Mouse (Mus musculus) CD4-positive naive resting alpha-beta T cell, adult 76 days (primary cell): Measurements from ENCODE around the gene Entpd5. TPM values are rescaled to one million over a fixed set of nuclear protein-coding genes. Genes with fewer than 3 reads are reported as not detected.

Source experiments
- total RNA-seq: library from RNA; stranded (reverse); gene quantifications from one replicate; pipeline ENCODE4 v1.2.4, GENCODE M21; 2023

The Entpd5 gene
- total RNA-seq: 36.6 TPM

GRCm38 (mm10) chr12:84408819-84409507 is at the start of gene Entpd5, which contains the start of gene Bbof1:
Gene Entpd5 (minus strand): TSS chr12:84409029.
Gene Bbof1 (plus strand): TSS chr12:84409071.

GRCm38 (mm10) chr12:84450718-84451646 is 42.2 kb upstream of the Entpd5 start, which contains the start of the genes Aldh6a1 and Lin52:
Gene Aldh6a1 (minus strand): TSS chr12:84451004.
Gene Lin52 (plus strand): TSS chr12:84451422.

GRCm38 (mm10) chr12:84416834-84417604 is 8.2 kb upstream of the Entpd5 start, which contains the start of gene Rnf113a2:
Gene Rnf113a2 (plus strand): TSS chr12:84417196.

GRCm38 (mm10) chr12:84361555-84362489 is 47.0 kb downstream of the Entpd5 start, which contains the start of the genes Coq6 and Fam161b:
Gene Coq6 (plus strand): TSS chr12:84361657.
Gene Fam161b (minus strand): TSS chr12:84361833.

Other genes starting within 250 kb of the Entpd5 start
- gene Elmsan1, start 190.1 kb downstream of the Entpd5 start, total RNA-seq: 257 TPM
- 12.9 TPM for gene Ptgr2, start 123.8 kb downstream of the Entpd5 start, total RNA-seq
- 85.7 TPM for gene Zfp410, start 92.2 kb downstream of the Entpd5 start, total RNA-seq
- 29.5 TPM for gene Coq6, start 47.4 kb downstream of the Entpd5 start, total RNA-seq
- gene Fam161b, start 47.2 kb downstream of the Entpd5 start, total RNA-seq: 1.0 TPM
- 1.1 TPM for gene Bbof1, start within 50 bp of the Entpd5 start, total RNA-seq
- 34.1 TPM for gene Rnf113a2, start 8.2 kb upstream of the Entpd5 start, total RNA-seq
- 7.4 TPM for gene Aldh6a1, start 42.0 kb upstream of the Entpd5 start, total RNA-seq
- 18.8 TPM for gene Lin52, start 42.4 kb upstream of the Entpd5 start, total RNA-seq
- gene Vsx2, start 160.7 kb upstream of the Entpd5 start, total RNA-seq: not detected
- gene Abcd4, start 208.4 kb upstream of the Entpd5 start, total RNA-seq: 16.8 TPM
- gene Vrtn, start 232.0 kb upstream of the Entpd5 start, total RNA-seq: not detected